25 mouse cellular contexts compared by ENCODE assay signal in genomic region chr11:105409408-105409807, GRCm38 (mm10). TPM values are rescaled to one million over a fixed set of nuclear protein-coding genes. Genes with fewer than 3 reads are reported as not detected.
"Had no signal": no experiment of that assay in that cellular context is flagged by ENCODE, and none has a peak within 500 bp of the region (broad histone marks: within the 10 kb centered on the region; RNA-seq: fewer than 3 reads in every experiment).

No protein-coding gene starts in this region.

- DNase-seq: retina, postnatal 1 day; right cerebral cortex, adult 18-20 months; right cerebral cortex, postnatal 14 days; right cerebral cortex, postnatal 25 days; right cerebral cortex, postnatal 4 days; spleen, adult 18-20 months; thymus, adult 18-20 months; thymus, adult 2 months; thymus, postnatal 14 days; thymus, postnatal 25 days; thymus, postnatal 36 days; thymus, postnatal 4 days had no signal

- H3K36me3 ChIP-seq: neural tube, embryonic 12.5 days; neural tube, embryonic 13.5 days; neural tube, embryonic 15.5 days; stomach, embryonic 15.5 days had no signal

- H3K4me3 ChIP-seq: neural tube, embryonic 12.5 days; neural tube, embryonic 13.5 days; neural tube, embryonic 15.5 days; stomach, embryonic 15.5 days had no signal

- H3K9me3 ChIP-seq: neural tube, embryonic 12.5 days; neural tube, embryonic 13.5 days; neural tube, embryonic 15.5 days; stomach, embryonic 15.5 days had no signal

- H3K27me3 ChIP-seq: neural tube, embryonic 12.5 days; neural tube, embryonic 13.5 days; neural tube, embryonic 15.5 days; stomach, embryonic 15.5 days had no signal

- H3K4me1 ChIP-seq: stomach, embryonic 15.5 days had no signal

- H3K9ac ChIP-seq: neural tube, embryonic 12.5 days; neural tube, embryonic 13.5 days; neural tube, embryonic 15.5 days; stomach, embryonic 15.5 days had no signal

- H3K4me2 ChIP-seq: neural tube, embryonic 12.5 days; neural tube, embryonic 13.5 days; neural tube, embryonic 15.5 days; stomach, embryonic 15.5 days had no signal

- H3K27ac ChIP-seq: neural tube, embryonic 12.5 days; neural tube, embryonic 13.5 days; neural tube, embryonic 15.5 days; stomach, embryonic 15.5 days; stomach, postnatal 0 days had no signal

RNA-seq across cellular contexts. Expression of gene March10, which starts 47.1 kb away (rescaled TPM):
- total RNA-seq: neutrophil, adult 5-6 weeks had no signal
- polyA plus RNA-seq: neural tube, embryonic 11.5 days; neural tube, embryonic 13.5 days; small intestine, adult 2 months; spleen, adult 2 months; stomach, embryonic 14.5 days; stomach, embryonic 15.5 days; stomach, embryonic 16.5 days; stomach, postnatal 0 days; thymus, postnatal 0 days; urinary bladder, adult 2 months had no signal
